Mouse (Mus musculus) heart, embryonic 11.5 days (tissue): Measurements from ENCODE around the gene Ranbp3. TPM values are rescaled to one million over a fixed set of nuclear protein-coding genes. Genes with fewer than 3 reads are reported as not detected.
A peak's percentile ranks its signal among the peaks of the same experiment; 100 is the strongest.

Experiments used
- ATAC-seq: fragments of 200-750 bp; cut with Nextera tagmentation; replicated peaks from 2 replicates; pipeline ENCODE4 v1.8.0; 2017; ENCODE audit warnings: moderate library complexity; ENCODE audit not compliant: insufficient number of reproducible peaks, low FRiP score, low TSS enrichment
- H3K27ac ChIP-seq: fragments of 300-500 bp; sonication (generic); 2 replicates; pipeline ENCODE4 v1.5.1; 2014; ENCODE audit warnings: mild to moderate bottlenecking, low read depth, low read length
- H3K27me3 ChIP-seq: fragments of 300-500 bp; sonication (generic); 2 replicates; pipeline ENCODE4 v1.6.1; 2014; ENCODE audit warnings: mild to moderate bottlenecking, low read length, mixed read lengths; ENCODE audit not compliant: control insufficient read depth, insufficient read depth
- H3K36me3 ChIP-seq: fragments of 300-500 bp; sonication (generic); 2 replicates; pipeline ENCODE4 v1.6.1; 2014; ENCODE audit warnings: mild to moderate bottlenecking, low read length, moderate library complexity, mixed read lengths; ENCODE audit not compliant: control insufficient read depth, insufficient read depth
- H3K4me1 ChIP-seq: fragments of 300-500 bp; sonication (generic); 2 replicates; pipeline ENCODE4 v1.6.1; 2014; ENCODE audit warnings: low read length; ENCODE audit not compliant: control insufficient read depth, insufficient read depth
- H3K4me2 ChIP-seq: fragments of 300-500 bp; sonication (generic); 2 replicates; pipeline ENCODE4 v1.6.1; 2014; ENCODE audit warnings: mild to moderate bottlenecking, moderate library complexity
- H3K4me3 ChIP-seq: fragments of 300-500 bp; sonication (generic); 2 replicates; pipeline ENCODE4 v1.5.1; 2014; ENCODE audit warnings: low read depth, low read length
- H3K9ac ChIP-seq: fragments of 300-500 bp; sonication (generic); 2 replicates; pipeline ENCODE4 v1.6.1; 2014; ENCODE audit warnings: mild to moderate bottlenecking, low read depth, low read length, moderate library complexity
- H3K9me3 ChIP-seq: fragments of 300-500 bp; sonication (generic); replicated peaks from 2 replicates; pipeline ENCODE4 v1.6.1; 2016; ENCODE audit warnings: low read length; ENCODE audit not compliant: control insufficient read depth
- WGBS: fragments of 180-500 bp; shearing (Covaris S2); extraction: QIAGEN DNeasy Blood & Tissue Kit; methylation state at CpG from one replicate; pipeline ENCODE4 v1.1.7; 2014; ENCODE audit not compliant: insufficient replicate concordance; 5-methylcytosine and 5-hydroxymethylcytosine counted together
- polyA plus RNA-seq: library from polyadenylated mRNA; unstranded; fragments of >200 nt; fragmentation: Nextera tagmentation; extraction: Ambion mirVana; gene quantifications from 2 replicates; pipeline ENCODE4 v1.2.1, GENCODE M21; 2014

The Ranbp3 gene
- polyA plus RNA-seq, 1 experiment from 2014 or later, result 65.9 TPM

DNA sequence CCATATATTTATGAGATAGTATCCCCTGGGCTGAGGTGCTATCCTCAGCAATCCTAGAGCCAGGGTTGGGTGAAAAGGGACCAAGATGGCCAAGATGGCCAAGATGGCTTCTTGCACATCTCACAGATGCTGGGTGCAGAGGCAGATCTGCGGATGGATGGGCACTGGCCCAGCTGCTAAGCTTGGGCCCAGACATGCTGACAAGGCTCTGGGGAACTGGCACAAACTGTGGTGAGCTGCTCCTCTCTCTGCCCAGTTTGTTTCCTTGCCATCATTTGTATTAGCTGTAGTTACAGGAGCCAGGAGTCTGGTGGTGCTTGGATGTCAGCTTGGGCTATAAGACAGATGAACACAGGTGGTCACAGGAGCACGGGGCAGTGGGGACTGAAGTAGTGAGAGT lies 11.6 kb downstream of the Ranbp3 start:
- no peak for ATAC-seq
- peaks cover 28% of the 10 kb centered on the region for H3K4me1 ChIP-seq
- H3K36me3 ChIP-seq, result peaks cover 20% of the 10 kb centered on the region
- H3K9ac ChIP-seq, result no peak overlapping the region
- no peak overlapping the region for H3K27ac ChIP-seq
- H3K9me3 ChIP-seq, result no peaks in the 10 kb centered on the region
- H3K27me3 ChIP-seq, result no peaks in the 10 kb centered on the region
- H3K4me3 ChIP-seq, result no peak overlapping the region
- H3K4me2 ChIP-seq, result no peak overlapping the region
- 89% methylated on average over 2 of the region's 2 CpGs for WGBS

DNA sequence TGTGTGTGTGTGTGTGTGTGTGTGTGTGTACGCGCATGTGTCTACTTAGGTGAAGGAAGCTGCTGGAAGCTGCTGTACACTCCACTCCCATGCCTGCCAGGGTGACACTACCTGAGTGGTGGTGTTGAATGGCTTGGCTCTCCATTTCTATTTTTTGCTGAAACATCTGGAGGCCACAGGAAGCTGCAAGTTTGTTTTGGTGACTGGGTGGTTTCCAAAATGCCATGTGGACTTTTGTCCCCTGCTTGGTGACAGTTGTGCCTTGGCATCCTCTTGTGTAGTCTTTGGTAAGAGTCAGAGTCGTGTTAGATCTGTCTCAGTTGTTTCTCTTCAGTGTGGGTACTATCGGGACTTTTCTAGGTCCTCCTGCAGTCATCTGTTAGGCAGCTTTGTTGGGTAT lies 13.7 kb downstream of the Ranbp3 start:
- no peak for ATAC-seq
- H3K9ac ChIP-seq, result 0 out of 2 replicates have a peak overlapping the region, but pooled peaks have one; percentile 22
- H3K4me2 ChIP-seq, result no peak overlapping the region
- H3K4me3 ChIP-seq, result 0 out of 2 replicates have a peak overlapping the region, but pooled peaks have one; percentile 12
- 74% methylated on average over 4 of the region's 4 CpGs for WGBS
- H3K36me3 ChIP-seq, result peaks cover 23% of the 10 kb centered on the region
- no peak overlapping the region for H3K27ac ChIP-seq
- peaks cover 26% of the 10 kb centered on the region for H3K4me1 ChIP-seq
- no peaks in the 10 kb centered on the region for H3K27me3 ChIP-seq
- H3K9me3 ChIP-seq, result no peaks in the 10 kb centered on the region

DNA sequence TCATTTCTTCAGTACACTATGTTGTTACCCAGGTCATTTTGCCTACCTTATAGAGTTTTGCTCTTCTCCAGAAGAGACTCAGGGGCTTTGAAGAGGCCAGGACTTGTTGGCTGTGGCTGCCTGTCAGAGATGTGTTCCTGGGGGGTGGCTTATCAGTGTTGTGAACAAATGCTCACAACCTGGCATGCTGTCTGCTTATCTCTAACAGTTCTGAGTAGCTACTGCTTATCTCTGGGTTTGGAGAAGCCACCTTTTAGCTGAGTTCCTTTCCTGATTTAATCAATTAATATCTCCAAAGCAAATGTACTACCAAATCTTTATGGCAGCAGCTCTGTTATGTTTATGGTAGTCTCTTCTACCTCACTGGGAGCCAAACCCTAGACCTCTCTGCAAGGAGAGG lies 15.0 kb downstream of the Ranbp3 start:
- Histone ChIP-seq H3K36me3 (peaks cover 20% of the 10 kb centered on the region), H3K4me2 (0 out of 2 replicates have a peak overlapping the region, but pooled peaks have one; percentile 3), H3K27me3 (no peaks in the 10 kb centered on the region), H3K4me3 (no peak overlapping the region), H3K9ac (no peak overlapping the region), H3K9me3 (no peaks in the 10 kb centered on the region), H3K4me1 (peaks cover 15% of the 10 kb centered on the region), H3K27ac (peak overlapping the region; percentile 54)
- ATAC-seq, result no peak; the same call in 1 of the 2 replicates

DNA sequence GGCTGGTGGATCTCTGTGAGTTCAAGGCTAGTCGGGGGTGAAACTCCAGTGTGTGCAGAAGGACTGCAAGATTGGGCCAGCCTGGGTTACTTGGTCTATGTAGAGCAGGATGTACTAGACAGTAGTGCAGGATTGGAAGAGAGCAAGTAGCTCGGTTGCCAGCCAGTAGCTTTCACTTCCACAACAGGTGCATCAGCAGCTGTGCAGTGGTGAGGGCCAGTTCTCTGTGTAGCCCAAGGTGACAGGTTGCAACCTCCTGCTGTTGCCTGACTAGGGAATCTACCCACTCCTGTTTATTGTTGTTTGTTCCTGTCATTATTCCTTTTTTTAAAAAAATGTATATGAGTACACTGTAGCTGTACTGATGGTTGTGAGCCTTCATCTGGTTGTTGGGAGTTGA lies 15.6 kb downstream of the Ranbp3 start:
- Histone ChIP-seq H3K27me3 (no peaks in the 10 kb centered on the region), H3K36me3 (peaks cover 20% of the 10 kb centered on the region), H3K4me1 (peaks cover 19% of the 10 kb centered on the region), H3K9me3 (no peaks in the 10 kb centered on the region), H3K4me2 (no peak overlapping the region), H3K4me3 (no peak overlapping the region), H3K27ac (no peak overlapping the region), H3K9ac (no peak overlapping the region)
- no peak for ATAC-seq
- WGBS, result 79% methylated on average over 2 of the region's 2 CpGs

DNA sequence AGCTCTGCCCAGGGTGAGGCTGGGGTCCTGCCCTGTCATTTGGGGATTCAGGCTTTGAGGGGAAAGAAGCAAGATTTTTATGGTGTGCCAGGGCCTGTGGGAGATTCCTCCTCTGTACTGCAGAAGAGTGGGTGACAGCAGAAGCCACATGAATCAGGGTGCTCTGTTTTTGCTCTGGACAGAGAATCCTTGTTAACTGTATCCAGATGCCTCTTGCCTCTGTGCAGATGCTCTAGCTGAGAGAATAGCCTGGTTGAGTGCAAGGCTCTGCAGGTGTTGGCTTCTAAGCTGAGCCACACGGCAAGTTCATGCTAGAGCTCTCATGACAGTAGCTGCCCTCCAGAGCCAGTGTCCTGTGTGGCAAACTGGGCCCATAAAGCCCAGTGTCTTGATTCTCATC lies 20.3 kb downstream of the Ranbp3 start:
- H3K36me3 ChIP-seq, result peaks cover 38% of the 10 kb centered on the region
- H3K27ac ChIP-seq, result peak overlapping the region; percentile 35
- H3K4me2 ChIP-seq, result no peak overlapping the region; the same call in 1 of the 2 replicates

DNA sequence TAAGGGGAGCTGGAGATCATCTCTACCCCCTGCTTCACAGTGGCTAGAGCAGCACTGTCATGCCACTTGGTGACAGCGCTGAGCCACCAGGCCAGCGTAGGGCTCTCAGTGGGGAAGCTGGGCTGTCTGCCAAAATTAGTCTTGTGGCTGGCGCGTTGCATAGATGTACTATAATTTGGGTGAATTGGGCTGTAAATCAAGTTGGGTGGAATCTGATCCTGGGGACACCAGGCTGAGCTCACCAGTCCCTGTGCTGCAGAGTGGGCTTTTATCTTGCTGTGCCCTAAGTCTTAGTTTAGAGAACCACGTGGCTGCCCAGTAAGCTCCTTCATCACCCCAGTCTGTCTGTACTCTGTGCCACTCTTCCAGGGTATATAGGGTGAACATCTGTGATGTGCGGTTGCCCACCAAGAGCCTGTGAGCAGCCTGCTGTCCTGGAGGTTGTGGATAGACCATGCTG lies 20.8 kb downstream of the Ranbp3 start:
- Histone ChIP-seq H3K4me1 (peaks cover 15% of the 10 kb centered on the region), H3K9ac (0 out of 2 replicates have a peak overlapping the region, but pooled peaks have one; percentile 22), H3K4me2 (no peak overlapping the region; the same call in 1 of the 2 replicates), H3K9me3 (no peaks in the 10 kb centered on the region), H3K36me3 (peaks cover 37% of the 10 kb centered on the region), H3K27ac (peak overlapping the region; percentile 35; the same call in 1 of the 2 replicates), H3K27me3 (no peaks in the 10 kb centered on the region), H3K4me3 (no peak overlapping the region; the same call in 1 of the 2 replicates)
- ATAC-seq, result no peak
- WGBS, result 73% methylated on average over 6 of the region's 6 CpGs

More for the DNA sequence above, 20.3 kb downstream of the Ranbp3 start:
- ATAC-seq, result no peak
- Histone ChIP-seq H3K4me1 (peaks cover 17% of the 10 kb centered on the region), H3K27me3 (no peaks in the 10 kb centered on the region), H3K9me3 (no peaks in the 10 kb centered on the region), H3K9ac (0 out of 2 replicates have a peak overlapping the region, but pooled peaks have one; percentile 22), H3K4me3 (no peak overlapping the region; the same call in 1 of the 2 replicates)
- 73% methylated on average over 1 of the region's 1 CpGs for WGBS

DNA sequence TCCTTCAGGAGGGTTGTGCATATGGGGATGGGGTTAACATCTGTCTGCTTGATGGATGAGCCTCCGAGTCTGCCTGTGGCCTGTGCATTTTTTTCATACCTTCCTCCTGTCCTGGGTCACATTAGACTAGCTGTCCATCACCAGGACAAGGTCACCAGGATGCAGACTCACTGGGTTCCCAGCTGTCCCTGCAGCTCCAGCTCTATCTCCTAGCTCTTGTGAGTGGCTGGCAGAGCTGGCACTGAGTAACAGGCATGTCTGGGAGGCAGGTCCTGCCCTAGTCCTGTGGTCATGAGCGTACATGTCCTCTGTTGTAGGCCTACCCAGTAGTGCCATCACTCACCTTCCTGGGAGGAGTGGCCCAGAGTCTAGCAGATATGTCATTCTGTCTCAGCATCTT lies 27.4 kb downstream of the Ranbp3 start:
- Histone ChIP-seq H3K4me2 (no peak overlapping the region), H3K27ac (no peak overlapping the region), H3K4me3 (no peak overlapping the region), H3K9ac (no peak overlapping the region), H3K4me1 (no peaks in the 10 kb centered on the region; the same call in 1 of the 2 replicates), H3K9me3 (no peaks in the 10 kb centered on the region), H3K27me3 (no peaks in the 10 kb centered on the region), H3K36me3 (peaks cover 68% of the 10 kb centered on the region)
- 64% methylated on average over 2 of the region's 2 CpGs for WGBS
- no peak; the same call in 1 of the 2 replicates for ATAC-seq

DNA sequence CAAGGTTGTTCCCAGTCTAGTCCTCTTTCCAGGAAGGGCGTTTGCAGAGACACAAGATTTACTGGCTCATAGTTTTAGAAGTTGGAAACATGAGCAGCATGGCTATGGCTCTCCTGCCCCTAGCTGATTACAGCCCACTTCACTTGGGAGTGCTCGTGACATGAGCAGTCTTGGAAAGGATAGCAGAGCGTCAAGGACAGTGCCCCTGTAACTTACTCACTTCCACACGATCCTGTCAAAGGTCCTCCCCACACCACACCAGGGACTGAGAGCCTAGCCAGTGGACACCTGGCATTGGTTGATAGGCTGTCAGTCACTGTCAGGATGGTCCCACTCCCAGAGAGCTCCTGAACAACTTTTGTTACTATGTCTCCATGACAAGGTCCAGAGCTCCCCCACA lies 29.9 kb downstream of the Ranbp3 start:
- Histone ChIP-seq H3K4me1 (no peaks in the 10 kb centered on the region), H3K4me3 (no peak overlapping the region), H3K27ac (no peak overlapping the region), H3K36me3 (peaks cover 69% of the 10 kb centered on the region), H3K9me3 (no peaks in the 10 kb centered on the region), H3K4me2 (no peak overlapping the region), H3K27me3 (no peaks in the 10 kb centered on the region), H3K9ac (no peak overlapping the region)
- WGBS, result 70% methylated on average over 4 of the region's 4 CpGs
- ATAC-seq, result no peak

DNA sequence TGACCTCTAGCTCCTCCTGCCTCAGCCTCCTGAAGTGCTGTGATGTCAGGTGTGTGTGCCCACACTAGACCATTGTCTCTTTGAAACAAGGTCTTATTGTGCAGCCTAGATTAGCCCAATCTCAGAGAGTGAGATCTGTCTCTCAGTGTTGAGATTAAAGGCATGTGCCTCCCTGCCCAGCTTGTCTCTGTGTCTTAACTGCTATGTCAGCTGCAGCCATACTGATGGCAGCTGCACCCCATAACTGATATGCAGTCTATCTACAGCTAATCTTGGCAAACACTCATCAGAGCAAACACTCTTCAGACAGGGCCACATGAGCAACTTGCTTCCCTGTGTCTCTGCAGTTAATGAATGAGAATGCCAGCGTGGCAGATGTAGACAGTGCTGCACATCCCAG lies 33.4 kb downstream of the Ranbp3 start:
- Histone ChIP-seq H3K36me3 (peaks cover 74% of the 10 kb centered on the region), H3K9me3 (no peaks in the 10 kb centered on the region), H3K4me3 (no peak overlapping the region), H3K4me2 (no peak overlapping the region), H3K27ac (no peak overlapping the region), H3K4me1 (no peaks in the 10 kb centered on the region), H3K27me3 (no peaks in the 10 kb centered on the region), H3K9ac (no peak overlapping the region)
- no peak for ATAC-seq
- 96% methylated on average over 1 of the region's 1 CpGs for WGBS
